Mouse (Mus musculus) ES-Bruce4 (cell line): ENCODE results near the gene Cdk5rap3.

ENCODE experiments used
- CTCF ChIP-seq: IDR thresholded peaks from one replicate; pipeline ENCODE4 v1.8.1; 2011; ENCODE audit warnings: low read depth, low read length
- EP300 ChIP-seq: IDR thresholded peaks from 2 replicates; pipeline ENCODE4 v1.6.1; 2011; ENCODE audit warnings: low read depth, low read length; ENCODE audit not compliant: insufficient read depth

DNA sequence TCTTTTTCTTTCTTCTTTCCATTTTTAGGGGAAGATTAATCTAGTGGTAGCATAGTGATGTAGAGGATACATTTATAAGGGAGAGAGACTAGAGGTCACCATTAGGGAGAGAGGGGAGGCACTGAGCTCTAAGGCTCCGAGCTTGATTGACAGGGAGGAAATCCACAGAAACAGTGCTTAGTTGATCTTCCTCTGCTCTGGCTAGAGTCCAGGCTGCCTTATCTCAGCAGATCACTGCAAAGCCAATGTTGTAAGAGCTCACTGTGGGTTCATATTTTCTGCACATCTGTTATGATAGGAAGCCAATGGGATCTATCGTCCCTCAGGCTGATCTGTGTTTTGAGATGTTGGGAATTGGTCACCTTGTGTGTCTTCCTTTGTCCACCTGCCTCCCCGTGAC lies 37.6 kb downstream of the Cdk5rap3 start:
- no peak for TF ChIP-seq EP300
- no peak for TF ChIP-seq CTCF
